Mouse (Mus musculus) hindbrain, embryonic 14.5 days (tissue): Measurements from ENCODE around the gene Med25. TPM values are rescaled to one million over a fixed set of nuclear protein-coding genes. Genes with fewer than 3 reads are reported as not detected.

Experiments used
- ATAC-seq: fragments of 200-750 bp; cut with Nextera tagmentation; 2 replicates; pipeline ENCODE4 v1.8.0; 2017; ENCODE audit warnings: moderate number of reproducible peaks, mild to moderate bottlenecking, moderate TSS enrichment, moderate library complexity; ENCODE audit not compliant: low FRiP score
- DNase-seq: peaks from one replicate; pipeline ENCODE4 v3.0.0-alpha.2; 2015; ENCODE audit warnings: low spot score
- H3K27ac ChIP-seq: fragments of 300-500 bp; sonication (generic); 2 replicates; pipeline ENCODE4 v1.5.1; 2014; ENCODE audit warnings: mild to moderate bottlenecking, moderate library complexity
- H3K27me3 ChIP-seq: fragments of 300-500 bp; sonication (generic); 2 replicates; pipeline ENCODE4 v1.6.1; 2014; ENCODE audit warnings: mild to moderate bottlenecking, low read length, mixed read lengths; ENCODE audit not compliant: control insufficient read depth, insufficient read depth
- H3K36me3 ChIP-seq: fragments of 300-500 bp; sonication (generic); replicated peaks from 2 replicates; pipeline ENCODE4 v1.6.1; 2014; ENCODE audit not compliant: control insufficient read depth, insufficient read depth
- H3K4me1 ChIP-seq: fragments of 300-500 bp; sonication (generic); replicated peaks from 2 replicates; pipeline ENCODE4 v1.6.1; 2014; ENCODE audit warnings: antibody characterized with exemption, low read length, mixed read lengths; ENCODE audit not compliant: control insufficient read depth, insufficient read depth
- H3K4me2 ChIP-seq: fragments of 300-500 bp; sonication (generic); replicated peaks from 2 replicates; pipeline ENCODE4 v1.6.1; 2014; ENCODE audit warnings: mild to moderate bottlenecking, moderate library complexity
- H3K4me3 ChIP-seq: fragments of 300-500 bp; sonication (generic); replicated peaks from 2 replicates; pipeline ENCODE4 v1.5.1; 2014; ENCODE audit warnings: mild to moderate bottlenecking, low read length
- H3K9ac ChIP-seq: fragments of 300-500 bp; sonication (generic); 2 replicates; pipeline ENCODE4 v1.6.1; 2014
- H3K9me3 ChIP-seq: fragments of 300-500 bp; sonication (generic); 2 replicates; pipeline ENCODE4 v1.6.1; 2016; ENCODE audit warnings: low read length; ENCODE audit not compliant: control insufficient read depth
- WGBS: fragments of 180-500 bp; shearing (Covaris S2); extraction: QIAGEN DNeasy Blood & Tissue Kit; methylation state at CpG from one replicate; pipeline ENCODE4 v1.1.7; 2014; 5-methylcytosine and 5-hydroxymethylcytosine counted together
- polyA plus RNA-seq: library from polyadenylated mRNA; unstranded; fragments of >200 nt; fragmentation: Nextera tagmentation; extraction: Ambion mirVana; gene quantifications from 2 replicates; pipeline ENCODE4 v1.2.1, GENCODE M21; 2014

The Med25 gene
- polyA plus RNA-seq, 1 experiment from 2014 or later: 90.6 TPM

DNA sequence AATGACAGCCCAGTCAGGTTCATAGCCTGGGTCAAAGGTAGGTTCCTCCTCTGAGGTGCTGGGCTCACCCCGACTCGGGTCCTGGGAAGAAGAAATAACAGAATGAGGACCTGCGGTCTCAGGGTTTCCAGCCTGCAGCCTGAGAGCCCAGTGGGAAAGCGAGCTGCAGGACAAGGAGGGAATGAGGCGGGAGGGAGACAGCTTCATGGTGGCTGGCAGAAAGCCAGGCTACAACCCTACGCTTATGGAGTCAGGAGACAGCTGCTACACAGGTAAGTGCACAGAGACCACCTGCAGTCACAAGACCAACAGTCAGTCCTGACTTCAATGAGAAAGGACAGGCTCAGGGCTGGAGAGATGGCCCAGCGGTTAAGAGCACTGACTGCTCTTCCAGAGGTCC is 45.7 kb downstream of the Med25 start:
- Histone ChIP-seq H3K4me2 (no peak overlapping the region), H3K36me3 (peaks cover 51% of the 10 kb centered on the region), H3K9me3 (no peaks in the 10 kb centered on the region), H3K9ac (no peak overlapping the region), H3K27ac (no peak overlapping the region), H3K27me3 (0 out of 2 replicates have a peak, but pooled peaks cover 1% of the 10 kb centered on the region), H3K4me3 (no peak overlapping the region), H3K4me1 (peaks cover 19% of the 10 kb centered on the region)
- WGBS: 94% methylated on average over 7 of the region's 7 CpGs
- no peak for ATAC-seq
- no peak for DNase-seq

- H3K27me3 ChIP-seq: peaks cover 19% of the 10 kb centered on the region
- peaks cover 69% of the 10 kb centered on the region for H3K36me3 ChIP-seq
- ATAC-seq: no peak
- H3K27ac ChIP-seq: no peak overlapping the region
- no peaks in the 10 kb centered on the region for H3K9me3 ChIP-seq
- H3K9ac ChIP-seq: no peak overlapping the region
- no peak overlapping the region for H3K4me3 ChIP-seq
- no peak overlapping the region for H3K4me2 ChIP-seq
- DNase-seq: no peak
- H3K4me1 ChIP-seq: peaks cover 14% of the 10 kb centered on the region
- WGBS: 94% methylated on average over 10 of the region's 10 CpGs
Observed at GRCm38 (mm10) chr7:44845006-44845405, 47.5 kb downstream of the Med25 start.

DNA sequence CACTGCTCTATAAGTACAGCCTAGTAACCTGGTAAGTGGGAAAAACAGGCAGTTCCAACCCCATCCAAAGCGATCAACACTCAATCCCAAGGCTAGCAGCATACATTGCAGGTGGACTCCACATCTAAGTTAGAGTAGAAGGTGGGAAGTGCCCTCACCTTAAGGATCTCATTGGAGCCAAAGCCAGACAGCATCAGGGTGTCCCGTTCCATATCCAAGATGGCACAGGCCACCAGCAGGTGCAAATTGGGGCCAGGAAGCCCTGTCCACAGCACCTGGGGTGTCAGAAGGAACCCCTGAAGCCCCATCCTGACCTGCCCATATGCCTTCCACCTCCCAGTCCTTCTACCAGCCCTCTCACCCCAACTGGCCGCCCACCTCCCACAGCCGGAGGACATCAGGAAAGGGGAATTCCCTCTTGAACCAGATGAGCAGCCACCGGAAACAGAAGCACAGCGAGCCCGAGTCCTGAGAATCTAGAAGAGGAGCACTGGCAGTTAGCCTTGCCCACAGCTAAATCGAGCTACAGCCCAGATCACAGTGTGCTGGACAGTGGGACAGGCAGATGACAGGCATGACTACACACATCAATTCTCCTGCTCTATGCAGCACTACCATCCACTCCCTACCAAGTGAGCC is 50.6 kb downstream of the Med25 start:
- H3K4me2 ChIP-seq: no peak overlapping the region
- peaks cover 71% of the 10 kb centered on the region for H3K36me3 ChIP-seq
- no peak overlapping the region for H3K9ac ChIP-seq
- peaks cover 22% of the 10 kb centered on the region for H3K27me3 ChIP-seq
- H3K9me3 ChIP-seq: no peaks in the 10 kb centered on the region
- H3K27ac ChIP-seq: no peak overlapping the region
- 93% methylated on average over 8 of the region's 8 CpGs for WGBS
- H3K4me3 ChIP-seq: no peak overlapping the region
- no peak for ATAC-seq
- H3K4me1 ChIP-seq: peaks cover 10% of the 10 kb centered on the region
- DNase-seq: no peak

DNA sequence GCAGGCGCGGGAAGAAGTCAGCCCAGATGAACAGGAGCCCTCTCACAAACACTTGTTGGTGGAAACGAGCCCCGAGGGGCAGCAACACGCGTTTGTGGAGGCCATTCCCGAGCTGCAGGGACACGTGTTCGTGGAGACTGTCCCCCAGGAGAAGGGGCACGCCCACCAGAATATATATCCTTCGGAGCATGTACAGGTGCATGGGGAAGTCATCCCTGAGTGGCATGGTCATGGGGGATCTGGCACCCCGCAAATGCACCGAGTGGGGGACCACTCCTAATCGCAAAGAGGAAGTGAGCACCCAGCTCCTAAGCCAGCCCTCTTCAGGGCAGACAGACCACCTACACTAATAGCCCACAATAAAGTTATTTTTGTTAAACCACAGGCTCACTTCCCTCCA is 52.1 kb downstream of the Med25 start:
- Histone ChIP-seq H3K9ac (no peak overlapping the region), H3K4me3 (peak overlapping the region; percentile 22; the same call in 1 of the 2 replicates), H3K27ac (no peak overlapping the region), H3K36me3 (peaks cover 56% of the 10 kb centered on the region), H3K27me3 (peaks cover 22% of the 10 kb centered on the region), H3K4me1 (peaks cover 10% of the 10 kb centered on the region), H3K9me3 (no peaks in the 10 kb centered on the region), H3K4me2 (no peak overlapping the region)
- ATAC-seq: no peak
- WGBS: 50% methylated on average over 14 of the region's 14 CpGs
- DNase-seq: no peak

DNA sequence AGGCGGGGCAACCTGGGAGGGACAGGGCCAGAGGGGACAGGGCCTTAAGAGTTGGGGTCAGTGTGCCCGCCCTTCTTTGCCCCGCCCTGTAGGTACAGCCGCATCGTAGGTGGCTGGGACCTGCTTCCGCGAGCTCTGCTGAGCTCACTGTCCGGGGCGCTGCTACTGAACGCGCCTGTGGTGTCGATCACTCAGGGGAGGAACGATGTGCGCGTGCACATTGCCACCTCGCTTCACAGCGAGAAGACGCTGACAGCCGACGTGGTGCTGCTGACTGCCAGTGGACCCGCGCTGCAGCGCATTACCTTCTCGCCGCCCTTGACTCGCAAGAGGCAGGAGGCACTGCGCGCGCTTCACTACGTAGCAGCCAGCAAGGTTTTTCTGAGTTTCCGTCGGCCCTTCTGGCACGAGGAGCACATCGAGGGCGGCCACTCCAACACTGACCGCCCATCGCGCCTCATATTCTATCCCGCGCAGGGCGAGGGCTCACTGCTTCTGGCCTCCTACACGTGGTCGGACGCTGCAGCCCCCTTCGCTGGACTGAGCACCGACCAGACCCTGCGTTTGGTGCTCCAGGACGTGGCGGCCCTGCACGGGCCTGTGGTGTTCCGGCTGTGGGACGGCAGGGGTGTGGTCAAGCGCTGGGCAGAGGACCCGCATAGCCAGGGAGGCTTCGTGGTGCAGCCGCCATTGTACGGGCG is 52.9 kb downstream of the Med25 start:
- peak; percentile 61 for DNase-seq
- Histone ChIP-seq H3K9me3 (no peaks in the 10 kb centered on the region), H3K4me2 (peak overlapping the region; percentile 50), H3K27me3 (peaks cover 22% of the 10 kb centered on the region), H3K36me3 (peaks cover 48% of the 10 kb centered on the region), H3K4me3 (peak overlapping the region; percentile 22), H3K9ac (peak overlapping the region; percentile 48), H3K4me1 (peaks cover 10% of the 10 kb centered on the region), H3K27ac (no peak overlapping the region)
- WGBS: 3% methylated on average over 58 of the region's 58 CpGs
- ATAC-seq: peak; percentile 49

DNA sequence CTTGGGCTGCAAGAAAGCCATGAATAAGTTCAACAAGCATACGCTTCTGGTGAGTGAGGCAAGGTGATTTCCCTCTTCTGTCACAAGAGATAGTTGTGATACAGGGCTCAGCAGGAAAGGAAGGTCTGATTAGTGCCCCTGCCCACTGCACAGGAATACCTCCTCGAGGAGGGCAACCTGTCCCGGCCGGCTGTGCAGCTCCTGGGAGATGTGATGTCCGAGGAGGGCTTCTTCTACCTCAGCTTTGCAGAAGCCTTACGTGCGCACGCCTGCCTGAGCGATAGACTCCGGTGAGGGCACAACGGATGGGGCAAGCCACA is 53.4 kb downstream of the Med25 start:
- 31% methylated on average over 11 of the region's 11 CpGs for WGBS
- peaks cover 43% of the 10 kb centered on the region for H3K36me3 ChIP-seq
- ATAC-seq (no peak), DNase-seq (no peak)
- peak overlapping the region; percentile 22 for H3K4me3 ChIP-seq
- H3K4me1 ChIP-seq: peaks cover 10% of the 10 kb centered on the region
- peak overlapping the region; percentile 50 for H3K4me2 ChIP-seq
- no peaks in the 10 kb centered on the region for H3K9me3 ChIP-seq
- peaks cover 22% of the 10 kb centered on the region for H3K27me3 ChIP-seq
- peak overlapping the region; percentile 48 for H3K9ac ChIP-seq
- no peak overlapping the region for H3K27ac ChIP-seq

DNA sequence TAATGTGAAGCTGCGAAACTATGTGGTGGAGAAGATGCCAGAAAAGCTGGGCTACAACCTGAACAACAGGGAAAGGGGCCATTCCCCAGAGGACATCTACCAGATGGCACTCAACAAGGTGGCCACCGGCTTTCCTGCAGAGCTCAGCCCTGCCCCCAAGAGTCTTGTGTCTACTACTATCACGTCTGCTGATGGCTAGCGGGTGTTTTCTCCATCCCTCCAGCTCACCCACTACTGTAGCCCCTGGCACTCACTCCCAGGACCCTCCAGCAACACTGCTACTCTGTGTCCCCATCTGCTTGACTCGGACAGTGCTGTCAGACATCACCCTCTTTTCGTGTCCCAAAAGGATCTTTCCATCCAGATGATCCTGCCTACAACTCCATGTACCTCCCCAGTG is 54.4 kb downstream of the Med25 start:
- Histone ChIP-seq H3K4me1 (peaks cover 10% of the 10 kb centered on the region), H3K27me3 (peaks cover 22% of the 10 kb centered on the region), H3K4me3 (no peak overlapping the region), H3K9me3 (no peaks in the 10 kb centered on the region), H3K27ac (no peak overlapping the region), H3K4me2 (no peak overlapping the region), H3K36me3 (peaks cover 33% of the 10 kb centered on the region), H3K9ac (no peak overlapping the region)
- no peak for ATAC-seq
- no peak for DNase-seq
- 83% methylated on average over 6 of the region's 6 CpGs for WGBS

DNA sequence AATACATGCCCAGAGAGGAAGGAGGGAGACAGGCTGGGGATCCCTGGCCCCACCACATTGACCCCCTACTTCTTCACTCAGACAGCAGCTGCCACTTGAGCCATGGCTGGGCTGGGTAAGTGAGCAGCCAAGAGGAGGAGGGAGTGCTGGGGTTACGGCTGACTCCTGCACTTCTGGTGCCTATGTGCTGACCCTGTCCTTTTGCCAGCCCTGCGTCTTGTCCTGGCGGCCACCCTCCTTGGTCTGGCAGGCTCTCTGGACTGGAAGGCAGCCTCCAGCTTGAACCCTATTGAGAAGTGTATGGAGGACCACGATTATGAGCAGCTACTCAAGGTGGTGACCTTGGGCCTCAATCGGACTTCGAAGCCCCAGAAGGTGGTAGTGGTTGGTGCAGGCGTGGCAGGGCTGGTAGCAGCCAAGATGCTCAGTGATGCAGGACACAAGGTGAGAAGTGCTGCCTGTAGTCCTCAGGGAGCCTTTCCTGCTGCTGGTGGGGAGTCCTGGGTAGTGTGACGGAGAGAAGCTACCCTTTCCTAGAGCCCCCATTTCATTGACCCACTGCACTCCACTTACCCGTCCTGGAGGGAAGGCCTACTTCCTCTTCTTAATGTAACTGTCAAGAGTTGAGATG is 56.0 kb downstream of the Med25 start:
- peaks cover 18% of the 10 kb centered on the region for H3K27me3 ChIP-seq
- no peak for ATAC-seq

DNA sequence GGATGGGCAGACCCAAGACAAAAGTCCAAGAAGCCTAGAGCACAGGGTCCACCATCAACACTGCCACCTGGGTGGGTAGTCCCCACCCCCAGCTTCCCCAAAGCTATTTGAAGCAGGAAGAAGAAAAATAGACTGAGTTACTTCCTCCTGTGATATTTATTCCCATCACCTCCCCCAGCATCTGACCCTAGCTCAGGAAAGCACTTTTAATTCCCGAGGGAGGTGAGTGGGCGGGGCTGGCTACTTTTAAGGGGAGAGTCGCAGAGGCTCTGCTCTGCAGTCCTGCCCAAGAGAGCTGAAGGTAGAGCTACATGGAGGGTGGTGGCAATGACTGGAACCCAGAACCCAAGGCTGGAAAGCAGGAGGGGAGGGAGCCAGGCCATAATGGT is 56.5 kb downstream of the Med25 start:
- ATAC-seq (no peak), DNase-seq (no peak)
- no peak overlapping the region for H3K9ac ChIP-seq
- H3K27ac ChIP-seq: no peak overlapping the region
- no peaks in the 10 kb centered on the region for H3K9me3 ChIP-seq
- peaks cover 13% of the 10 kb centered on the region for H3K27me3 ChIP-seq
- H3K4me1 ChIP-seq: peaks cover 10% of the 10 kb centered on the region
- WGBS: 60% methylated on average over 3 of the region's 3 CpGs
- H3K4me3 ChIP-seq: no peak overlapping the region
- no peak overlapping the region for H3K4me2 ChIP-seq
- peaks cover 31% of the 10 kb centered on the region for H3K36me3 ChIP-seq

More for the DNA sequence above, 56.0 kb downstream of the Med25 start:
- no peak overlapping the region for H3K9ac ChIP-seq
- H3K4me1 ChIP-seq: peaks cover 10% of the 10 kb centered on the region
- H3K27ac ChIP-seq: no peak overlapping the region
- no peak overlapping the region for H3K4me3 ChIP-seq
- H3K36me3 ChIP-seq: peaks cover 31% of the 10 kb centered on the region
- H3K9me3 ChIP-seq: no peaks in the 10 kb centered on the region
- 88% methylated on average over 9 of the region's 9 CpGs for WGBS
- H3K4me2 ChIP-seq: no peak overlapping the region
- DNase-seq: no peak
